Mouse (Mus musculus) hindbrain, embryonic 10.5 days (tissue): ENCODE data around the gene Olfr533. TPM values are rescaled to one million over a fixed set of nuclear protein-coding genes. Genes with fewer than 3 reads are reported as not detected.
"Not testable (repeated sequence)": the region's sequence is repeated elsewhere in the genome, so short reads cannot be mapped to it uniquely, and the experiment has no call there.

Experiments used
- DNase-seq: peaks from one replicate; pipeline ENCODE4 v3.0.0-alpha.2; 2017; ENCODE audit warnings: low spot score
- H3K27ac ChIP-seq: fragments of 300-500 bp; sonication (generic); 2 replicates; pipeline ENCODE4 v1.5.1; 2016; ENCODE audit warnings: mild to moderate bottlenecking, moderate library complexity
- H3K27me3 ChIP-seq: fragments of 300-500 bp; sonication (generic); 2 replicates; pipeline ENCODE4 v1.6.1; 2016; ENCODE audit warnings: mild to moderate bottlenecking; ENCODE audit not compliant: poor library complexity, insufficient read depth, severe bottlenecking
- H3K36me3 ChIP-seq: fragments of 300-500 bp; sonication (generic); 2 replicates; pipeline ENCODE4 v1.6.1; 2016; ENCODE audit warnings: mild to moderate bottlenecking, moderate library complexity
- H3K4me1 ChIP-seq: fragments of 300-500 bp; sonication (generic); replicated peaks from 2 replicates; pipeline ENCODE4 v1.6.1; 2016; ENCODE audit warnings: mild to moderate bottlenecking
- H3K4me3 ChIP-seq: fragments of 300-500 bp; sonication (generic); 2 replicates; pipeline ENCODE4 v1.5.1; 2016; ENCODE audit warnings: mild to moderate bottlenecking, moderate library complexity
- H3K9me3 ChIP-seq: fragments of 300-500 bp; sonication (generic); 2 replicates; pipeline ENCODE4 v1.6.1; 2016; ENCODE audit warnings: mild to moderate bottlenecking, moderate library complexity
- WGBS: fragments of 180-500 bp; shearing (Covaris S2); methylation state at CpG from one replicate; pipeline ENCODE4 v1.1.7; 2016; 5-methylcytosine and 5-hydroxymethylcytosine counted together
- polyA plus RNA-seq: library from polyadenylated mRNA; unstranded; fragments of >200 nt; fragmentation: Nextera tagmentation; extraction: Ambion mirVana; gene quantifications from 2 replicates; pipeline ENCODE4 v1.2.1, GENCODE M21; 2016

The Olfr533 gene
- polyA plus RNA-seq: not detected in 2 replicates

- H3K4me1 ChIP-seq, DNase-seq, H3K9me3 ChIP-seq, H3K4me3 ChIP-seq, H3K27ac ChIP-seq, H3K27me3 ChIP-seq, H3K36me3 ChIP-seq: not testable (repeated sequence)
- 54% methylated on average over 1 of the region's 1 CpGs for WGBS
Observed at GRCm38 (mm10) chr7:140463070-140463469, at the start of gene Olfr533. TSS of gene Olfr533 (plus strand) at chr7:140463370.

- Histone ChIP-seq H3K27ac (no peak within 1 kb of the TSS), H3K36me3 (no peaks in the 10 kb centered on the region), H3K27me3 (no peaks in the 10 kb centered on the region), H3K4me3 (no peak within 1 kb of the TSS), H3K9me3 (no peaks in the 10 kb centered on the region), H3K4me1 (no peaks in the 10 kb centered on the region)
- DNase-seq: no peak
- WGBS: 87% methylated on average over 1 of the region's 1 CpGs
Observed at GRCm38 (mm10) chr7:140421539-140421938, 41.6 kb upstream of the Olfr533 start, which contains the start of gene Olfr532. TSS of gene Olfr532 (minus strand) at chr7:140421639.

GRCm38 (mm10) chr7:140443141-140443540 lies 20.0 kb upstream of the Olfr533 start:
- 86% methylated on average over 1 of the region's 1 CpGs for WGBS
- no peak overlapping the region for H3K27ac ChIP-seq
- no peak overlapping the region for H3K4me3 ChIP-seq
- no peak for DNase-seq
- H3K27me3 ChIP-seq: no peaks in the 10 kb centered on the region
- H3K9me3 ChIP-seq: no peaks in the 10 kb centered on the region
- no peaks in the 10 kb centered on the region for H3K4me1 ChIP-seq
- no peaks in the 10 kb centered on the region for H3K36me3 ChIP-seq

- H3K27me3 ChIP-seq: no peaks in the 10 kb centered on the region
- no peaks in the 10 kb centered on the region for H3K36me3 ChIP-seq
- H3K4me1 ChIP-seq: no peaks in the 10 kb centered on the region
- WGBS: 92% methylated on average over 1 of the region's 1 CpGs
- H3K27ac ChIP-seq: no peak overlapping the region
- H3K4me3 ChIP-seq: no peak overlapping the region
- H3K9me3 ChIP-seq: peaks cover 10% of the 10 kb centered on the region
- DNase-seq: no peak
Observed at GRCm38 (mm10) chr7:140477886-140478285, 14.7 kb downstream of the Olfr533 start.

- Histone ChIP-seq H3K27ac (no peak overlapping the region), H3K4me1 (no peaks in the 10 kb centered on the region), H3K27me3 (no peaks in the 10 kb centered on the region), H3K9me3 (peaks cover 10% of the 10 kb centered on the region), H3K4me3 (no peak overlapping the region), H3K36me3 (no peaks in the 10 kb centered on the region)
- no peak for DNase-seq
- 95% methylated on average over 1 of the region's 1 CpGs for WGBS
Observed at GRCm38 (mm10) chr7:140478733-140479132, 15.6 kb downstream of the Olfr533 start.

GRCm38 (mm10) chr7:140483916-140484315 lies 20.7 kb downstream of the Olfr533 start, which contains the start of gene Olfr535:
TSS of gene Olfr535 (plus strand) at chr7:140484216.
- H3K4me1 ChIP-seq: no peaks in the 10 kb centered on the region
- DNase-seq: no peak
- H3K27me3 ChIP-seq: no peaks in the 10 kb centered on the region
- H3K4me3 ChIP-seq: no peak within 1 kb of the TSS
- no peaks in the 10 kb centered on the region for H3K36me3 ChIP-seq
- 79% methylated on average over 1 of the region's 1 CpGs for WGBS
- no peaks in the 10 kb centered on the region for H3K9me3 ChIP-seq
- H3K27ac ChIP-seq: no peak within 1 kb of the TSS

GRCm38 (mm10) chr7:140488981-140489380 lies 25.8 kb downstream of the Olfr533 start:
- Histone ChIP-seq H3K9me3 (no peaks in the 10 kb centered on the region), H3K4me1 (no peaks in the 10 kb centered on the region), H3K4me3 (no peak overlapping the region), H3K27ac (no peak overlapping the region), H3K36me3 (no peaks in the 10 kb centered on the region), H3K27me3 (no peaks in the 10 kb centered on the region)
- DNase-seq: no peak
- 86% methylated on average over 1 of the region's 1 CpGs for WGBS

GRCm38 (mm10) chr7:140494231-140494630 lies 31.1 kb downstream of the Olfr533 start:
- Histone ChIP-seq H3K4me1 (no peaks in the 10 kb centered on the region), H3K36me3 (no peaks in the 10 kb centered on the region), H3K4me3 (no peak overlapping the region), H3K9me3 (no peaks in the 10 kb centered on the region), H3K27ac (no peak overlapping the region), H3K27me3 (no peaks in the 10 kb centered on the region)
- WGBS: 49% methylated on average over 2 of the region's 2 CpGs
- DNase-seq: no peak

GRCm38 (mm10) chr7:140494702-140495101 lies 31.5 kb downstream of the Olfr533 start:
- H3K27ac ChIP-seq: no peak overlapping the region
- no peak overlapping the region for H3K4me3 ChIP-seq
- H3K4me1 ChIP-seq: no peaks in the 10 kb centered on the region
- H3K9me3 ChIP-seq: no peaks in the 10 kb centered on the region
- no peaks in the 10 kb centered on the region for H3K36me3 ChIP-seq
- H3K27me3 ChIP-seq: no peaks in the 10 kb centered on the region
- no peak for DNase-seq

GRCm38 (mm10) chr7:140507346-140508021 lies 44.3 kb downstream of the Olfr533 start, which contains the start of gene Olfr536:
TSS of gene Olfr536 (minus strand) at chr7:140507396.
- 70% methylated on average over 2 of the region's 2 CpGs for WGBS
- not testable (repeated sequence) for H3K9me3 ChIP-seq, H3K4me3 ChIP-seq, H3K27ac ChIP-seq, H3K4me1 ChIP-seq, H3K27me3 ChIP-seq, H3K36me3 ChIP-seq, DNase-seq

Other genes starting within 250 kb of the Olfr533 start
- gene Cd163l1, start 245.1 kb upstream of the Olfr533 start, polyA plus RNA-seq: not detected in 2 replicates
- not detected in 2 replicates for gene 5830411N06Rik, start 216.1 kb upstream of the Olfr533 start, polyA plus RNA-seq
- gene Olfr525, start 142.5 kb upstream of the Olfr533 start, polyA plus RNA-seq: not detected in 2 replicates
- not detected in 2 replicates for gene Olfr527, start 129.4 kb upstream of the Olfr533 start, polyA plus RNA-seq
- gene Olfr60, start 101.7 kb upstream of the Olfr533 start, polyA plus RNA-seq: not detected in 2 replicates
- gene Olfr530, start 87.0 kb upstream of the Olfr533 start, polyA plus RNA-seq: not detected in 2 replicates
- gene Olfr531, start 60.5 kb upstream of the Olfr533 start, polyA plus RNA-seq: not detected in 2 replicates
- gene Olfr532, start 41.7 kb upstream of the Olfr533 start, polyA plus RNA-seq: not detected in 2 replicates
- gene Olfr535, start 20.8 kb downstream of the Olfr533 start, polyA plus RNA-seq: not detected in 2 replicates
- not detected in 2 replicates for gene Olfr536, start 44.0 kb downstream of the Olfr533 start, polyA plus RNA-seq
- not detected in 2 replicates for gene Olfr538, start 104.5 kb downstream of the Olfr533 start, polyA plus RNA-seq
- gene Olfr46, start 137.9 kb downstream of the Olfr533 start, polyA plus RNA-seq: not detected in 2 replicates
- not detected in 2 replicates for gene Olfr61, start 165.6 kb downstream of the Olfr533 start, polyA plus RNA-seq
- gene Olfr53, start 183.1 kb downstream of the Olfr533 start, polyA plus RNA-seq: not detected in 2 replicates
- 0.01 TPM in 1 of 2 replicates, not detected in the other for gene Olfr539, start 196.6 kb downstream of the Olfr533 start, polyA plus RNA-seq
- gene Olfr45, start 218.6 kb downstream of the Olfr533 start, polyA plus RNA-seq: not detected in 2 replicates
- not detected in 2 replicates for gene Olfr541, start 233.9 kb downstream of the Olfr533 start, polyA plus RNA-seq